Mouse (Mus musculus) intestine, embryonic 14.5 days (tissue): ENCODE results near the gene Tlx1. TPM values are rescaled to one million over a fixed set of nuclear protein-coding genes. Genes with fewer than 3 reads are reported as not detected.

Experiments used
- ATAC-seq: fragments of 200-750 bp; cut with Nextera tagmentation; replicated peaks from 2 replicates; pipeline ENCODE4 v1.8.0; 2017; ENCODE audit warnings: low read depth, moderate number of reproducible peaks, moderate TSS enrichment, moderate library complexity; ENCODE audit not compliant: low FRiP score, low TSS enrichment
- DNase-seq: peaks from one replicate; pipeline ENCODE4 v3.0.0-alpha.2; 2018; ENCODE audit warnings: low spot score
- H3K27ac ChIP-seq: fragments of 300-500 bp; sonication (generic); 2 replicates; pipeline ENCODE4 v1.5.1; 2014; ENCODE audit warnings: low read depth, mild to moderate bottlenecking, control low read depth
- H3K27me3 ChIP-seq: fragments of 300-500 bp; sonication (generic); replicated peaks from 2 replicates; pipeline ENCODE4 v1.6.1; 2014; ENCODE audit warnings: low read length, control low read depth; ENCODE audit not compliant: control insufficient read depth, insufficient read depth
- H3K36me3 ChIP-seq: fragments of 300-500 bp; sonication (generic); 2 replicates; pipeline ENCODE4 v1.6.1; 2014; ENCODE audit warnings: low read length, control low read depth; ENCODE audit not compliant: control insufficient read depth, insufficient read depth
- H3K4me1 ChIP-seq: fragments of 300-500 bp; sonication (generic); replicated peaks from 2 replicates; pipeline ENCODE4 v1.6.1; 2014; ENCODE audit warnings: low read length, control low read depth, mixed read lengths; ENCODE audit not compliant: control insufficient read depth, insufficient read depth
- H3K4me2 ChIP-seq: fragments of 300-500 bp; sonication (generic); 2 replicates; pipeline ENCODE4 v1.6.1; 2014; ENCODE audit warnings: low read length
- H3K4me3 ChIP-seq: fragments of 300-500 bp; sonication (generic); 2 replicates; pipeline ENCODE4 v1.5.1; 2014; ENCODE audit warnings: low read depth, low read length, control low read depth, mixed read lengths
- H3K9ac ChIP-seq: fragments of 300-500 bp; sonication (generic); 2 replicates; pipeline ENCODE4 v1.6.1; 2014; ENCODE audit warnings: mild to moderate bottlenecking, low read length
- H3K9me3 ChIP-seq: fragments of 300-500 bp; sonication (generic); 2 replicates; pipeline ENCODE4 v1.6.1; 2016; ENCODE audit warnings: low read length, control low read depth; ENCODE audit not compliant: control insufficient read depth
- WGBS: fragments of 180-500 bp; shearing (Covaris S2); extraction: QIAGEN DNeasy Blood & Tissue Kit; methylation state at CpG from one replicate; pipeline ENCODE4 v1.1.7; 2014; 5-methylcytosine and 5-hydroxymethylcytosine counted together
- polyA plus RNA-seq: library from polyadenylated mRNA; unstranded; fragments of >200 nt; fragmentation: Nextera tagmentation; extraction: Ambion mirVana; gene quantifications from 2 replicates; pipeline ENCODE4 v1.2.1, GENCODE M21; 2014

Gene Tlx1
- polyA plus RNA-seq = 0.16 TPM in 1 of 2 replicates, not detected in the other

GRCm38 (mm10) chr19:45150490-45151181 is at the start of gene Tlx1:
TSS of gene Tlx1 (plus strand) at chr19:45150680.
- H3K9me3 ChIP-seq = 0 out of 2 replicates have a peak, but pooled peaks cover 5% of the 10 kb centered on the region
- DNase-seq (peak; percentile 61), ATAC-seq (no peak)
- WGBS = 1% methylated on average over 56 of the region's 61 CpGs
- peak within 1 kb of the TSS; percentile 35 for H3K4me2 ChIP-seq
- no peaks in the 10 kb centered on the region for H3K36me3 ChIP-seq
- no peak within 1 kb of the TSS for H3K9ac ChIP-seq
- H3K27ac ChIP-seq = no peak within 1 kb of the TSS
- H3K27me3 ChIP-seq = peaks cover 99% of the 10 kb centered on the region
- 0 out of 2 replicates have a peak within 1 kb of the TSS, but pooled peaks have one; percentile 7 for H3K4me3 ChIP-seq
- H3K4me1 ChIP-seq = 0 out of 2 replicates have a peak, but pooled peaks cover 4% of the 10 kb centered on the region

GRCm38 (mm10) chr19:45105591-45105990 is 44.9 kb upstream of the Tlx1 start:
- no peak for ATAC-seq
- WGBS = 44% methylated on average over 1 of the region's 1 CpGs
- Histone ChIP-seq H3K4me2 (no peak overlapping the region), H3K9me3 (no peaks in the 10 kb centered on the region), H3K4me3 (no peak overlapping the region), H3K9ac (no peak overlapping the region), H3K27me3 (peaks cover 55% of the 10 kb centered on the region), H3K27ac (no peak overlapping the region), H3K4me1 (no peaks in the 10 kb centered on the region), H3K36me3 (no peaks in the 10 kb centered on the region)
- DNase-seq = no peak

GRCm38 (mm10) chr19:45106689-45107088 is 43.8 kb upstream of the Tlx1 start:
- peaks cover 44% of the 10 kb centered on the region for H3K27me3 ChIP-seq
- H3K36me3 ChIP-seq = no peaks in the 10 kb centered on the region
- no peak for ATAC-seq
- no peak overlapping the region for H3K27ac ChIP-seq
- no peak for DNase-seq
- no peaks in the 10 kb centered on the region for H3K9me3 ChIP-seq
- WGBS = 31% methylated on average over 6 of the region's 6 CpGs
- H3K4me1 ChIP-seq = no peaks in the 10 kb centered on the region
- no peak overlapping the region for H3K4me3 ChIP-seq
- H3K9ac ChIP-seq = no peak overlapping the region
- no peak overlapping the region for H3K4me2 ChIP-seq

GRCm38 (mm10) chr19:45110681-45111080 is 39.8 kb upstream of the Tlx1 start:
- H3K9me3 ChIP-seq = no peaks in the 10 kb centered on the region
- no peak overlapping the region for H3K9ac ChIP-seq
- ATAC-seq (no peak), DNase-seq (no peak)
- H3K4me1 ChIP-seq = peaks cover 3% of the 10 kb centered on the region; the same call in 1 of the 2 replicates
- H3K36me3 ChIP-seq = no peaks in the 10 kb centered on the region
- peaks cover 5% of the 10 kb centered on the region; the same call in 1 of the 2 replicates for H3K27me3 ChIP-seq
- no peak overlapping the region for H3K27ac ChIP-seq
- 67% methylated on average over 8 of the region's 8 CpGs for WGBS
- H3K4me3 ChIP-seq = no peak overlapping the region
- no peak overlapping the region for H3K4me2 ChIP-seq

GRCm38 (mm10) chr19:45112444-45112843 is 38.0 kb upstream of the Tlx1 start:
- 81% methylated on average over 6 of the region's 6 CpGs for WGBS
- Histone ChIP-seq H3K36me3 (no peaks in the 10 kb centered on the region), H3K27me3 (0 out of 2 replicates have a peak, but pooled peaks cover 3% of the 10 kb centered on the region), H3K4me1 (peaks cover 3% of the 10 kb centered on the region; the same call in 1 of the 2 replicates), H3K9me3 (no peaks in the 10 kb centered on the region), H3K4me3 (no peak overlapping the region), H3K9ac (no peak overlapping the region), H3K27ac (no peak overlapping the region), H3K4me2 (no peak overlapping the region)
- DNase-seq (no peak), ATAC-seq (no peak)

GRCm38 (mm10) chr19:45113791-45114460 is 36.6 kb upstream of the Tlx1 start:
- peak overlapping the region; percentile 0; the same call in 1 of the 2 replicates for H3K4me2 ChIP-seq
- no peak overlapping the region for H3K9ac ChIP-seq
- H3K36me3 ChIP-seq = no peaks in the 10 kb centered on the region
- H3K4me1 ChIP-seq = peaks cover 3% of the 10 kb centered on the region; the same call in 1 of the 2 replicates
- peaks cover 2% of the 10 kb centered on the region; the same call in 1 of the 2 replicates for H3K27me3 ChIP-seq
- 5% methylated on average over 18 of the region's 18 CpGs for WGBS
- H3K27ac ChIP-seq = no peak overlapping the region
- DNase-seq = peak; percentile 62
- H3K4me3 ChIP-seq = no peak overlapping the region
- ATAC-seq = no peak
- H3K9me3 ChIP-seq = no peaks in the 10 kb centered on the region

GRCm38 (mm10) chr19:45114772-45115171 is 35.7 kb upstream of the Tlx1 start:
- ATAC-seq = no peak
- Histone ChIP-seq H3K27me3 (peaks cover 3% of the 10 kb centered on the region; the same call in 1 of the 2 replicates), H3K4me3 (no peak overlapping the region)

GRCm38 (mm10) chr19:45116798-45117197 is 33.7 kb upstream of the Tlx1 start:
- no peaks in the 10 kb centered on the region for H3K36me3 ChIP-seq
- H3K9me3 ChIP-seq = no peaks in the 10 kb centered on the region
- no peak overlapping the region for H3K4me2 ChIP-seq
- no peak overlapping the region for H3K4me3 ChIP-seq
- peaks cover 3% of the 10 kb centered on the region; the same call in 1 of the 2 replicates for H3K4me1 ChIP-seq
- WGBS = 48% methylated on average over 1 of the region's 1 CpGs
- ATAC-seq (no peak), DNase-seq (peak; percentile 66)
- H3K27me3 ChIP-seq = peaks cover 8% of the 10 kb centered on the region; the same call in 1 of the 2 replicates
- H3K27ac ChIP-seq = no peak overlapping the region
- no peak overlapping the region for H3K9ac ChIP-seq

More at GRCm38 (mm10) chr19:45114772-45115171, 35.7 kb upstream of the Tlx1 start:
- 45% methylated on average over 2 of the region's 3 CpGs for WGBS
- Histone ChIP-seq H3K9ac (no peak overlapping the region), H3K4me2 (no peak overlapping the region), H3K9me3 (no peaks in the 10 kb centered on the region), H3K4me1 (peaks cover 3% of the 10 kb centered on the region; the same call in 1 of the 2 replicates), H3K36me3 (no peaks in the 10 kb centered on the region), H3K27ac (no peak overlapping the region)
- DNase-seq = no peak
